In the genomic region with DNA sequence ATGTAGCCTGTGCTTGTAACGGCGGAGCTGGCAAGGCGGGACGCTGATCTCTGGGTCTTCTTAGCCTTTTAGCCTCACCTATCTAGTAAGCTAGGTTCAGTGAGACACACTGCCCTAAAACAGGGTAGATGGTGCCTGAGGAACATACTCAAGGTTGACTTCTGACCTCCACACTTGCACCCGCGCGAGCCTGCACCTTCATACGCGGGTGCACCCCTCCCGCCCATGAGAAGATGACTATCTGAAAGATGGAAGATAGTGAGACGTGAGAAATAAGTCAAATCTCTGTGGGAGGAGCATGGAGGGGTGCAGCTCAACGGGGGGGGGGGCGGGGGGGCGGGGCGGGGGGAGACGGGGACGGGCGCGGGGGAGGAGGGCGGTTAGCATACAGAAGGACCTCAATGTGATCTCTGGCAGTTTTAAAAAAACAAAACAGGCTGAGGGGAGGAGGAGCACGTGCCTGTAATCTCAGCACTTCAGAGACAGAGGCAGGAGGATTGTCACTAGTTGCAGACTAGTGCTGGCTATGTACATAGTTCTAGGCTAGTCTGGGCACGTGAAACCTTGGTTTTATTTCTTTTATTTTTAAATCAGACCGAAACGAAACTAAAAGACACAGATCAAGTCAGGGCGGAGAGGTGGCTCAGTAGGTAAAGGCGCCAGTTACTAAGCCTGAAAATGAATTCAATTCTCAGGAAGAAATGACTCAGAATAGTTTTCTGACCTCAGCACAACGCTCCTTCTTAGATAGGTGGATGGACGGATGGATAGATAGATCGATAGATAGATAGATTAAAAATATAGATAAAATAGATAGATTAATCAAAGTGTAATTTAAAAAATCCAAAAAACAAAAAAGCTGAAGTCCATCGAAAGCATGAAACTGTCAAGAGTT, we compare ENCODE assay signal across 8 mouse cellular contexts. TPM values are rescaled to one million over a fixed set of nuclear protein-coding genes. Genes with fewer than 3 reads are reported as not detected.
A peak's percentile ranks its signal among the peaks of the same experiment; 100 is the strongest.
DNase-seq lines count a peak whose midpoint lies in the region; ATAC-seq and TF ChIP-seq lines count a peak whose summit lies in the region.

No protein-coding gene starts in this region.

- 35% methylated on average over 30 of the region's 30 CpGs for WGBS in cerebellum, adult 2 months
- WGBS in embryonic facial prominence, embryonic 13.5 days = 38% methylated on average over 29 of the region's 30 CpGs
- 32% methylated on average over 28 of the region's 30 CpGs for WGBS in limb, embryonic 11.5 days
- WGBS in neural tube, embryonic 13.5 days = 42% methylated on average over 24 of the region's 30 CpGs

- peak overlapping the region; percentile 69 for H3K4me2 ChIP-seq in embryonic facial prominence, embryonic 13.5 days
- H3K4me2 ChIP-seq in limb, embryonic 11.5 days (ENCODE audit: low read depth, severe bottlenecking) = peak overlapping the region; percentile 12; the same call in 1 of the 2 replicates
- H3K4me2 ChIP-seq in neural tube, embryonic 13.5 days = peak overlapping the region; percentile 73

- TF ChIP-seq POLR2A in cerebellum, adult 2 months (IDR thresholded peaks at IDR 0.05; ENCODE audit: borderline replicate concordance, insufficient read depth, low read length) = no peak

- no peak overlapping the region for H3K27ac ChIP-seq in cerebellum, adult 2 months (ENCODE audit: insufficient read depth, low read length)
- no peak overlapping the region for H3K27ac ChIP-seq in embryonic facial prominence, embryonic 13.5 days
- no peak overlapping the region for H3K27ac ChIP-seq in limb, embryonic 11.5 days (replicated peaks; ENCODE audit: low read depth, low read length)
- no peak overlapping the region for H3K27ac ChIP-seq in neural tube, embryonic 13.5 days (replicated peaks)

- no peaks in the 10 kb centered on the region for H3K27me3 ChIP-seq in cerebellum, adult 2 months (ENCODE audit: control insufficient read depth, insufficient read depth, low read length)
- H3K27me3 ChIP-seq in embryonic facial prominence, embryonic 13.5 days = no peaks in the 10 kb centered on the region
- H3K27me3 ChIP-seq in limb, embryonic 11.5 days (ENCODE audit: control insufficient read depth, insufficient read depth, low read length) = no peaks in the 10 kb centered on the region
- no peaks in the 10 kb centered on the region for H3K27me3 ChIP-seq in neural tube, embryonic 13.5 days

- no peak overlapping the region for H3K9ac ChIP-seq in embryonic facial prominence, embryonic 13.5 days
- no peak overlapping the region for H3K9ac ChIP-seq in limb, embryonic 11.5 days (ENCODE audit: low read length)
- H3K9ac ChIP-seq in neural tube, embryonic 13.5 days = no peak overlapping the region

- H3K36me3 ChIP-seq in embryonic facial prominence, embryonic 13.5 days = peaks cover 4% of the 10 kb centered on the region
- H3K36me3 ChIP-seq in limb, embryonic 11.5 days (ENCODE audit: control insufficient read depth, insufficient read depth, low read length) = no peaks in the 10 kb centered on the region
- H3K36me3 ChIP-seq in neural tube, embryonic 13.5 days = peaks cover 5% of the 10 kb centered on the region

- no peak for DNase-seq in cerebellum, adult 2 months
- DNase-seq in cerebellum, adult 11-12 months = no peak
- DNase-seq in 3T3-L1 (ENCODE audit: low read depth, low spot score) = peak; percentile 13
- no peak for DNase-seq in limb, embryonic 11.5 days (ENCODE audit: low spot score)
- DNase-seq in layer of hippocampus, postnatal 36 days = no peak
- DNase-seq in ovary, postnatal 36 days (ENCODE audit: low spot score) = no peak

- peaks cover 6% of the 10 kb centered on the region for H3K4me1 ChIP-seq in cerebellum, adult 2 months (ENCODE audit: control insufficient read depth, insufficient read depth, low read length)
- peaks cover 18% of the 10 kb centered on the region for H3K4me1 ChIP-seq in embryonic facial prominence, embryonic 13.5 days
- peaks cover 5% of the 10 kb centered on the region for H3K4me1 ChIP-seq in limb, embryonic 11.5 days (ENCODE audit: control insufficient read depth, insufficient read depth, low read length)
- peaks cover 22% of the 10 kb centered on the region for H3K4me1 ChIP-seq in neural tube, embryonic 13.5 days (replicated peaks)

- H3K4me3 ChIP-seq in cerebellum, adult 2 months (replicated peaks; ENCODE audit: insufficient read depth, low read depth, low read length) = peak overlapping the region; percentile 19
- peak overlapping the region; percentile 87 for H3K4me3 ChIP-seq in embryonic facial prominence, embryonic 13.5 days
- H3K4me3 ChIP-seq in limb, embryonic 11.5 days (ENCODE audit: low read depth, low read length) = no peak overlapping the region
- H3K4me3 ChIP-seq in neural tube, embryonic 13.5 days = peak overlapping the region; percentile 86

- H3K9me3 ChIP-seq in embryonic facial prominence, embryonic 13.5 days = no peaks in the 10 kb centered on the region
- H3K9me3 ChIP-seq in limb, embryonic 11.5 days (ENCODE audit: control insufficient read depth, low read length) = no peaks in the 10 kb centered on the region
- H3K9me3 ChIP-seq in neural tube, embryonic 13.5 days = no peaks in the 10 kb centered on the region

- ATAC-seq in embryonic facial prominence, embryonic 13.5 days (ENCODE audit: insufficient number of reproducible peaks, insufficient read depth, low FRiP score, low TSS enrichment, low read depth) = no peak
- ATAC-seq in limb, embryonic 11.5 days (ENCODE audit: insufficient number of reproducible peaks, low FRiP score, low TSS enrichment, low read depth) = no peak
- no peak for ATAC-seq in neural tube, embryonic 13.5 days (ENCODE audit: low read depth)

- TF ChIP-seq CTCF in cerebellum, adult 2 months (IDR thresholded peaks at IDR 0.05; ENCODE audit: borderline replicate concordance, insufficient read depth, low read depth, low read length) = no peak

RNA-seq across cellular contexts. Expression of gene Cmtm6, which starts 0.8 kb away (rescaled TPM):
- polyA plus RNA-seq in cerebellum, adult 2 months (2012; rRNA removed) = 14.6 and 15.2 TPM in 2 replicates
- 32.6 and 38.3 TPM in 2 replicates for polyA plus RNA-seq in embryonic facial prominence, embryonic 13.5 days (2015; fragmentation: Nextera tagmentation; extraction: Ambion mirVana)
- 24.0 and 24.9 TPM in 2 replicates for polyA plus RNA-seq in limb, embryonic 11.5 days (2014; fragmentation: Nextera tagmentation; extraction: Ambion mirVana)
- polyA plus RNA-seq in neural tube, embryonic 13.5 days (2015; fragmentation: Nextera tagmentation; extraction: Ambion mirVana) = 20.3 and 22.3 TPM in 2 replicates
- 10 to 100 TPM; 22.1 to 22.4 TPM for total RNA-seq in layer of hippocampus, postnatal 36 days (2021)

RNA-seq across cellular contexts. Expression of gene Dync1li1, which starts 41.6 kb away (rescaled TPM):
- polyA plus RNA-seq in cerebellum, adult 2 months (2012; rRNA removed) = 64.9 and 67.0 TPM in 2 replicates
- polyA plus RNA-seq in embryonic facial prominence, embryonic 13.5 days (2015; fragmentation: Nextera tagmentation; extraction: Ambion mirVana) = 68.3 and 68.5 TPM in 2 replicates
- polyA plus RNA-seq in limb, embryonic 11.5 days (2014; fragmentation: Nextera tagmentation; extraction: Ambion mirVana) = 62.1 and 65.6 TPM in 2 replicates
- polyA plus RNA-seq in neural tube, embryonic 13.5 days (2015; fragmentation: Nextera tagmentation; extraction: Ambion mirVana) = 143 and 151 TPM in 2 replicates
- total RNA-seq in layer of hippocampus, postnatal 36 days (2021) = 100 to 1,000 TPM in 1 of 2 experiments, 10 to 100 TPM in 1; 93.4 to 102 TPM

RNA-seq across cellular contexts. Expression of gene Cmtm7, which starts 51.5 kb away (rescaled TPM):
- 9.4 and 10.5 TPM in 2 replicates for polyA plus RNA-seq in cerebellum, adult 2 months (2012; rRNA removed)
- polyA plus RNA-seq in embryonic facial prominence, embryonic 13.5 days (2015; fragmentation: Nextera tagmentation; extraction: Ambion mirVana) = 104 and 114 TPM in 2 replicates
- 71.1 and 84.6 TPM in 2 replicates for polyA plus RNA-seq in limb, embryonic 11.5 days (2014; fragmentation: Nextera tagmentation; extraction: Ambion mirVana)
- polyA plus RNA-seq in neural tube, embryonic 13.5 days (2015; fragmentation: Nextera tagmentation; extraction: Ambion mirVana) = 22.0 and 26.6 TPM in 2 replicates
- total RNA-seq in layer of hippocampus, postnatal 36 days (2021) = 1 to 10 TPM; 3.5 to 4.5 TPM

Comparison
In these comparisons a context has a peak if more than half of its experiments do, and no peak if none do; other contexts are left out.
1. H3K4me2 ChIP-seq: peak in every context shown above with its lines; median percentile 73 in neural tube, embryonic 13.5 days; 69 in embryonic facial prominence, embryonic 13.5 days; 12 in limb, embryonic 11.5 days.